Mouse (Mus musculus): Measurements from ENCODE around the gene Syt9.

GRCm38 (mm10) chr7:107504761-107505712 is 134.5 kb downstream of the Syt9 start:
- TF ChIP-seq CTCF (IDR thresholded peaks at IDR 0.05; ENCODE audit: extremely low read depth, insufficient read depth, insufficient read length, insufficient replicate concordance), result no peak
- TF ChIP-seq POLR2A (IDR thresholded peaks at IDR 0.05; ENCODE audit: low read depth, low read length), result no peak

All from spleen, adult 2 months (tissue).